ENCODE assay signal across 8 mouse cellular contexts in genomic region chr7:25281166-25281733, GRCm38 (mm10). TPM values are rescaled to one million over a fixed set of nuclear protein-coding genes. Genes with fewer than 3 reads are reported as not detected.
DNase-seq lines count a peak whose midpoint lies in the region; ATAC-seq and TF ChIP-seq lines count a peak whose summit lies in the region.

No protein-coding gene starts in this region.

- H3K9ac ChIP-seq in heart, embryonic 12.5 days = peak overlapping the region; percentile 85
- peak overlapping the region; percentile 12; the same call in 1 of the 2 replicates for H3K9ac ChIP-seq in CH12.LX (ENCODE audit: insufficient read depth, low read depth)
- H3K9ac ChIP-seq in limb, embryonic 14.5 days (ENCODE audit: low read depth, low read length, severe bottlenecking) = 0 out of 2 replicates have a peak overlapping the region, but pooled peaks have one; percentile 18
- H3K9ac ChIP-seq in stomach, embryonic 15.5 days = peak overlapping the region; percentile 48; the same call in 1 of the 2 replicates

- peak overlapping the region; percentile 100 for H3K27ac ChIP-seq in heart, embryonic 12.5 days (ENCODE audit: poor library complexity, severe bottlenecking)
- H3K27ac ChIP-seq in CH12.LX (ENCODE audit: insufficient read depth, low read depth) = peak overlapping the region; percentile 72
- peak overlapping the region; percentile 99 for H3K27ac ChIP-seq in limb, embryonic 14.5 days (replicated peaks; ENCODE audit: low read depth, low read length)
- peak overlapping the region; percentile 100 for H3K27ac ChIP-seq in stomach, embryonic 15.5 days

- TF ChIP-seq RAD21 in CH12.LX (IDR thresholded peaks at IDR 0.05; ENCODE audit: low read depth, low read length) = no peak

- peak overlapping the region; percentile 91 for H3K4me3 ChIP-seq in heart, embryonic 12.5 days
- H3K4me3 ChIP-seq in CH12.LX (replicated peaks in 1 of 3; ENCODE audit: low read depth in 2 of 3, low read length in 2 of 3, poor library complexity in 1 of 3) = peak overlapping the region in 2 of 3 experiments; percentile 14 to 34
- peak overlapping the region; percentile 72 for H3K4me3 ChIP-seq in erythroblast, embryonic 14.5 days (replicated peaks)
- peak overlapping the region; percentile 85 for H3K4me3 ChIP-seq in limb, embryonic 14.5 days (replicated peaks; ENCODE audit: low read length)
- peak overlapping the region; percentile 71 for H3K4me3 ChIP-seq in stomach, embryonic 15.5 days (replicated peaks)

- no peak for TF ChIP-seq POLR2A in CH12.LX (IDR thresholded peaks at IDR 0.05; ENCODE audit: low read depth, low read length)
- no peak for TF ChIP-seq POLR2A in limb, embryonic 14.5 days (IDR thresholded peaks at IDR 0.05; ENCODE audit: borderline replicate concordance, extremely low read depth, insufficient read depth, insufficient read length)

- DNase-seq in heart, adult 11 months = no peak
- no peak for DNase-seq in CH12.LX (ENCODE audit: extremely low read depth)
- DNase-seq in limb, embryonic 14.5 days (ENCODE audit: low spot score) = no peak
- no peak for DNase-seq in adrenal gland, postnatal 14 days
- DNase-seq in right cerebral cortex, postnatal 4 days = no peak

- H3K79me2 ChIP-seq in CH12.LX (replicated peaks; ENCODE audit: control insufficient read depth, extremely low read depth, insufficient read depth, poor library complexity, severe bottlenecking) = peaks cover 9% of the 10 kb centered on the region

- dilution Hi-C loops in CH12.LX (cut with MboI; ENCODE audit: extremely low pct_ligation_motif_present, extremely low pct_unique_long_range_greater_than_20kb, low sequenced_read_pairs) = no loop called here

- in situ Hi-C loops in CH12.LX (cut with MboI; ENCODE audit: low pct_ligation_motif_present, low pct_unique_long_range_greater_than_20kb, low sequenced_read_pairs) = no loop called here

- ATAC-seq in heart, embryonic 12.5 days (ENCODE audit: insufficient number of reproducible peaks, low FRiP score) = peak; percentile 1
- ATAC-seq in limb, embryonic 14.5 days (ENCODE audit: low FRiP score, low read depth) = no peak
- peak; percentile 5; the same call in 1 of the 2 replicates for ATAC-seq in stomach, embryonic 15.5 days (ENCODE audit: insufficient read depth, low FRiP score, low read depth)

- no peaks in the 10 kb centered on the region for H3K27me3 ChIP-seq in heart, embryonic 12.5 days (replicated peaks)
- H3K27me3 ChIP-seq in CH12.LX (replicated peaks) = no peaks in the 10 kb centered on the region
- no peaks in the 10 kb centered on the region for H3K27me3 ChIP-seq in erythroblast, embryonic 14.5 days (ENCODE audit: control insufficient read depth)
- H3K27me3 ChIP-seq in limb, embryonic 14.5 days (ENCODE audit: control insufficient read depth, insufficient read depth, low read length) = no peaks in the 10 kb centered on the region
- no peaks in the 10 kb centered on the region for H3K27me3 ChIP-seq in stomach, embryonic 15.5 days (replicated peaks)

- TF ChIP-seq EP300 in CH12.LX (IDR thresholded peaks at IDR 0.05; ENCODE audit: low read length) = no peak

- H3K4me2 ChIP-seq in heart, embryonic 12.5 days = peak overlapping the region; percentile 86
- peak overlapping the region; percentile 68 for H3K4me2 ChIP-seq in CH12.LX (ENCODE audit: insufficient read depth, low read depth, poor library complexity, severe bottlenecking)
- peak overlapping the region; percentile 97 for H3K4me2 ChIP-seq in limb, embryonic 14.5 days (replicated peaks; ENCODE audit: low read depth, low read length, severe bottlenecking)
- peak overlapping the region; percentile 87 for H3K4me2 ChIP-seq in stomach, embryonic 15.5 days

- no peak for TF ChIP-seq CTCF in CH12.LX (conservative IDR thresholded peaks at IDR 0.05 in 1 of 2, IDR thresholded peaks at IDR 0.05 in 1 of 2; ENCODE audit: low read depth in 2 of 2, low read length in 2 of 2)

- 21% methylated on average over 12 of the region's 12 CpGs for WGBS in heart, embryonic 12.5 days
- 12% methylated on average over 12 of the region's 12 CpGs for WGBS in limb, embryonic 14.5 days
- whole genome bisulfite sequencing in stomach, embryonic 15.5 days = 16% methylated on average over 12 of the region's 12 CpGs

- no peaks in the 10 kb centered on the region for H3K9me3 ChIP-seq in heart, embryonic 12.5 days (replicated peaks)
- H3K9me3 ChIP-seq in CH12.LX (replicated peaks; ENCODE audit: low read length) = no peaks in the 10 kb centered on the region
- no peaks in the 10 kb centered on the region for H3K9me3 ChIP-seq in erythroblast, embryonic 14.5 days (ENCODE audit: control insufficient read depth, low read length)
- no peaks in the 10 kb centered on the region for H3K9me3 ChIP-seq in limb, embryonic 14.5 days (ENCODE audit: control insufficient read depth, low read length)
- H3K9me3 ChIP-seq in stomach, embryonic 15.5 days = no peaks in the 10 kb centered on the region

- peaks cover 62% of the 10 kb centered on the region for H3K4me1 ChIP-seq in heart, embryonic 12.5 days (replicated peaks)
- H3K4me1 ChIP-seq in CH12.LX (ENCODE audit: control insufficient read depth in 1 of 2, insufficient read depth in 2 of 2) = peaks cover 32 to 66% of the 10 kb centered on the region in 2 experiments
- H3K4me1 ChIP-seq in erythroblast, embryonic 14.5 days (ENCODE audit: control insufficient read depth) = peaks cover 87% of the 10 kb centered on the region
- peaks cover 42% of the 10 kb centered on the region for H3K4me1 ChIP-seq in limb, embryonic 14.5 days (ENCODE audit: control insufficient read depth, insufficient read depth, low read length)
- H3K4me1 ChIP-seq in stomach, embryonic 15.5 days = peaks cover 53% of the 10 kb centered on the region

- H3K36me3 ChIP-seq in heart, embryonic 12.5 days = peaks cover 16% of the 10 kb centered on the region
- H3K36me3 ChIP-seq in CH12.LX (replicated peaks in 1 of 2; ENCODE audit: control insufficient read depth in 1 of 2, insufficient read depth in 1 of 2, low read length in 1 of 2) = peaks cover 16 to 22% of the 10 kb centered on the region in 2 experiments
- H3K36me3 ChIP-seq in erythroblast, embryonic 14.5 days (ENCODE audit: control insufficient read depth) = peaks cover 43% of the 10 kb centered on the region
- H3K36me3 ChIP-seq in limb, embryonic 14.5 days (ENCODE audit: control insufficient read depth, insufficient read depth, low read length) = peaks cover 20% of the 10 kb centered on the region
- peaks cover 15% of the 10 kb centered on the region for H3K36me3 ChIP-seq in stomach, embryonic 15.5 days

RNA-seq across cellular contexts. Expression of gene Cic, which starts 13.7 kb away (rescaled TPM):
- polyA plus RNA-seq in heart, embryonic 12.5 days (2016; fragmentation: Nextera tagmentation; extraction: Ambion mirVana) = 28.8 and 30.5 TPM in 2 replicates
- total RNA-seq in CH12.LX (2012; rRNA removed) (17.5 and 21.7 TPM in 2 replicates), CH12.LX (2014; rRNA removed) (2.2 and 2.5 TPM in 2 replicates)
- 31.2 and 34.5 TPM in 2 replicates for polyA plus RNA-seq in CH12.LX (2012; ENCODE audit: insufficient read length, low read depth)
- 47.3 and 55.9 TPM in 2 replicates for polyA plus RNA-seq in erythroblast, embryonic 14.5 days (2012)
- polyA plus RNA-seq in limb, embryonic 14.5 days (2012; rRNA removed) = 155 and 206 TPM in 2 replicates
- polyA plus RNA-seq in limb, embryonic 14.5 days (2014; fragmentation: Nextera tagmentation; extraction: Ambion mirVana) = 48.9 and 58.1 TPM in 2 replicates
- polyA plus RNA-seq in stomach, embryonic 15.5 days (2015; fragmentation: Nextera tagmentation; extraction: Ambion mirVana) = 33.8 and 36.4 TPM in 2 replicates
- total RNA-seq in adrenal gland, postnatal 14 days (2021) = 115 and 127 TPM in 2 replicates

RNA-seq across cellular contexts. Expression of gene Pafah1b3, which starts 16.5 kb away (rescaled TPM):
- polyA plus RNA-seq in heart, embryonic 12.5 days (2016; fragmentation: Nextera tagmentation; extraction: Ambion mirVana) = 127 and 131 TPM in 2 replicates
- 22.7 and 50.2 TPM in 2 replicates for total RNA-seq in CH12.LX (2012; rRNA removed)
- 9.7 and 17.6 TPM in 2 replicates for total RNA-seq in CH12.LX (2014; rRNA removed)
- 5.9 TPM in 2 replicates for polyA plus RNA-seq in CH12.LX (2012; ENCODE audit: insufficient read length, low read depth)
- 1.2 TPM in 2 replicates for polyA plus RNA-seq in erythroblast, embryonic 14.5 days (2012)
- polyA plus RNA-seq in limb, embryonic 14.5 days (2012; rRNA removed) = 266 and 343 TPM in 2 replicates
- 234 and 252 TPM in 2 replicates for polyA plus RNA-seq in limb, embryonic 14.5 days (2014; fragmentation: Nextera tagmentation; extraction: Ambion mirVana)
- 201 and 215 TPM in 2 replicates for polyA plus RNA-seq in stomach, embryonic 15.5 days (2015; fragmentation: Nextera tagmentation; extraction: Ambion mirVana)
- 31.5 and 33.7 TPM in 2 replicates for total RNA-seq in adrenal gland, postnatal 14 days (2021)

RNA-seq across cellular contexts. Expression of gene Prr19, which starts 20.0 kb away (rescaled TPM):
- polyA plus RNA-seq in heart, embryonic 12.5 days (2016; fragmentation: Nextera tagmentation; extraction: Ambion mirVana) = not detected in 2 replicates
- not detected in 2 replicates for total RNA-seq in CH12.LX (2012; rRNA removed)
- not detected in 2 replicates for total RNA-seq in CH12.LX (2014; rRNA removed)
- polyA plus RNA-seq in CH12.LX (2012; ENCODE audit: insufficient read length, low read depth) = not detected in 2 replicates
- polyA plus RNA-seq in erythroblast, embryonic 14.5 days (2012) = not detected in 2 replicates
- 0.99 and 1.1 TPM in 2 replicates for polyA plus RNA-seq in limb, embryonic 14.5 days (2012; rRNA removed)
- polyA plus RNA-seq in limb, embryonic 14.5 days (2014; fragmentation: Nextera tagmentation; extraction: Ambion mirVana) = 0.44 and 0.53 TPM in 2 replicates
- 0.41 and 0.49 TPM in 2 replicates for polyA plus RNA-seq in stomach, embryonic 15.5 days (2015; fragmentation: Nextera tagmentation; extraction: Ambion mirVana)
- not detected in 2 replicates for total RNA-seq in adrenal gland, postnatal 14 days (2021)

RNA-seq across cellular contexts. Expression of gene Tmem145, which starts 24.7 kb away (rescaled TPM):
- 0.23 and 0.30 TPM in 2 replicates for polyA plus RNA-seq in heart, embryonic 12.5 days (2016; fragmentation: Nextera tagmentation; extraction: Ambion mirVana)
- not detected in 2 replicates for total RNA-seq in CH12.LX (2012; rRNA removed)
- not detected in 2 replicates for total RNA-seq in CH12.LX (2014; rRNA removed)
- 0.10 TPM in 1 of 2 replicates, not detected in the other for polyA plus RNA-seq in CH12.LX (2012; ENCODE audit: insufficient read length, low read depth)
- not detected in 2 replicates for polyA plus RNA-seq in erythroblast, embryonic 14.5 days (2012)
- 4.4 and 7.9 TPM in 2 replicates for polyA plus RNA-seq in limb, embryonic 14.5 days (2012; rRNA removed)
- polyA plus RNA-seq in limb, embryonic 14.5 days (2014; fragmentation: Nextera tagmentation; extraction: Ambion mirVana) = 0.80 and 2.2 TPM in 2 replicates
- 1.4 and 1.6 TPM in 2 replicates for polyA plus RNA-seq in stomach, embryonic 15.5 days (2015; fragmentation: Nextera tagmentation; extraction: Ambion mirVana)
- total RNA-seq in adrenal gland, postnatal 14 days (2021) = 1.4 and 3.2 TPM in 2 replicates

RNA-seq across cellular contexts. Expression of gene Erf, which starts 30.7 kb away (rescaled TPM):
- polyA plus RNA-seq in heart, embryonic 12.5 days (2016; fragmentation: Nextera tagmentation; extraction: Ambion mirVana) = 17.6 and 20.4 TPM in 2 replicates
- 13.0 and 13.2 TPM in 2 replicates for total RNA-seq in CH12.LX (2012; rRNA removed)
- total RNA-seq in CH12.LX (2014; rRNA removed) = 6.1 and 7.1 TPM in 2 replicates
- polyA plus RNA-seq in CH12.LX (2012; ENCODE audit: insufficient read length, low read depth) = 15.2 and 15.4 TPM in 2 replicates
- polyA plus RNA-seq in erythroblast, embryonic 14.5 days (2012) = 3.2 and 3.6 TPM in 2 replicates
- 99.2 and 127 TPM in 2 replicates for polyA plus RNA-seq in limb, embryonic 14.5 days (2012; rRNA removed)
- 33.2 and 37.9 TPM in 2 replicates for polyA plus RNA-seq in limb, embryonic 14.5 days (2014; fragmentation: Nextera tagmentation; extraction: Ambion mirVana)
- polyA plus RNA-seq in stomach, embryonic 15.5 days (2015; fragmentation: Nextera tagmentation; extraction: Ambion mirVana) = 13.0 and 17.6 TPM in 2 replicates
- total RNA-seq in adrenal gland, postnatal 14 days (2021) = 29.7 and 34.4 TPM in 2 replicates

Comparison
In these comparisons a context has a peak if more than half of its experiments do, and no peak if none do; other contexts are left out.
1. H3K4me3 ChIP-seq: peak in every context shown above with its lines; median percentile 91 in heart, embryonic 12.5 days; 85 in limb, embryonic 14.5 days; 72 in erythroblast, embryonic 14.5 days; 71 in stomach, embryonic 15.5 days; 24 in CH12.LX.
2. H3K9ac ChIP-seq: peak in every context shown above with its lines; median percentile 85 in heart, embryonic 12.5 days; 48 in stomach, embryonic 15.5 days; 18 in limb, embryonic 14.5 days; 12 in CH12.LX.
3. RNA of gene Pafah1b3, which starts 16.5 kb away (polyA plus RNA-seq): 234 to 343 TPM in limb, embryonic 14.5 days, 201 to 215 TPM in stomach, embryonic 15.5 days and 127 to 131 TPM in heart, embryonic 12.5 days; 5.9 TPM in CH12.LX and 1.2 TPM in erythroblast, embryonic 14.5 days; every median in the first group is over 10 times any median in the second.
4. Peak in every context shown above with its lines, with median percentiles within 50 percentile points of each other: H3K27ac ChIP-seq and H3K4me2 ChIP-seq.